Comparison of ENCODE assay signal across 16 mouse cellular contexts in the genomic region with DNA sequence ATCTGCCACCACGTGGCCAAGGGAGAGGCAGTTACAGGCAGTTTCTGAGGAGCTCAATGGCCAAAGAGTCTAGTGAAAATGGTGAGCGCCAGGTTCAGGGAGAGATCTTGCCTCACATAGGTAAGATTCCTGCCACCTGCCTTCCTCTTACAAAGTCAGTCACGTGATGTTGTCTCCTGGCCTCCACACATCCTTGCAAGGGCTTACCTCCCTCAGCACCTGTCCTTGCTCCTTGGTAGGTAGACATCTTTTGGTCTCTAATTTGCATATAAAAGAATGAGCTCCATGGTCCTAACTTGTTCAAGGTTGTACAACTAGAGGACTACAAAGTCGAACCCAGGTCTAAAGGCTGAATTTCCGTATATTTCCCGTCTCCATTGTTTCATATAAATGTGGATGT.
"Had no signal": no experiment of that assay in that cellular context is flagged by ENCODE, and none has a peak within 500 bp of the region (broad histone marks: within the 10 kb centered on the region; RNA-seq: fewer than 3 reads in every experiment).

No protein-coding gene starts in this region.

- ATAC-seq: intestine, embryonic 16.5 days; liver, embryonic 12.5 days had no signal

- DNase-seq: gastrocnemius, adult 2 months; gastrocnemius, postnatal 10 days; gastrocnemius, postnatal 25 days; heart, adult 18-20 months; heart, postnatal 10 days; heart, postnatal 4 days; kidney, adult 11 months; kidney, adult 2 months; kidney, adult 9 months; kidney, postnatal 14 days; kidney, postnatal 36 days; layer of hippocampus, adult 9-11 months; layer of hippocampus, postnatal 36 days; left cerebral cortex, postnatal 4 days had no signal
